Mouse (Mus musculus) lung, postnatal 36 days (tissue): ENCODE data around the gene Clec12a.
"Not testable (repeated sequence)": the region's sequence is repeated elsewhere in the genome, so short reads cannot be mapped to it uniquely, and the experiment has no call there.

Experiments
- DNase-seq: peaks from one replicate; pipeline ENCODE4 v3.0.0; 2022; ENCODE audit warnings: mixed read lengths

Clec12a gene

GRCm38 (mm10) chr6:129342391-129342790, at the start of gene Clec12a:
TSS of gene Clec12a (plus strand) at chr6:129342691.
- DNase-seq, result not testable (repeated sequence)

- DNase-seq, result no peak
Measured at GRCm38 (mm10) chr6:129304180-129304579, 38.3 kb upstream of the Clec12a start.

- no peak for DNase-seq
Measured at GRCm38 (mm10) chr6:129312499-129312898, 30.0 kb upstream of the Clec12a start.

- DNase-seq, result no peak
Measured at GRCm38 (mm10) chr6:129314655-129315168, 27.8 kb upstream of the Clec12a start.

- DNase-seq, result no peak
Measured at GRCm38 (mm10) chr6:129315698-129316097, 26.8 kb upstream of the Clec12a start.

GRCm38 (mm10) chr6:129316463-129316862, 26.0 kb upstream of the Clec12a start:
- no peak for DNase-seq

GRCm38 (mm10) chr6:129318395-129318794, 24.1 kb upstream of the Clec12a start:
- DNase-seq, result no peak

- DNase-seq, result no peak
Measured at GRCm38 (mm10) chr6:129319331-129319730, 23.2 kb upstream of the Clec12a start.

GRCm38 (mm10) chr6:129326016-129326415, 16.5 kb upstream of the Clec12a start:
- peak; percentile 21 for DNase-seq

- DNase-seq, result peak; percentile 25
Measured at GRCm38 (mm10) chr6:129326568-129327150, 15.8 kb upstream of the Clec12a start.

GRCm38 (mm10) chr6:129331610-129332009, 10.9 kb upstream of the Clec12a start, which contains the start of gene 4922502D21Rik:
TSS of gene 4922502D21Rik (minus strand) at chr6:129331796.
- DNase-seq, result no peak

GRCm38 (mm10) chr6:129333674-129334078, 8.8 kb upstream of the Clec12a start:
- peak; percentile 86 for DNase-seq

GRCm38 (mm10) chr6:129337751-129338150, 4.7 kb upstream of the Clec12a start:
- peak; percentile 23 for DNase-seq

- peak; percentile 31 for DNase-seq
Measured at GRCm38 (mm10) chr6:129344408-129344807, 1.9 kb downstream of the Clec12a start.

- DNase-seq, result peak; percentile 76
Measured at GRCm38 (mm10) chr6:129349524-129350352, 7.2 kb downstream of the Clec12a start.

- DNase-seq, result no peak
Measured at GRCm38 (mm10) chr6:129351091-129351490, 8.6 kb downstream of the Clec12a start.

GRCm38 (mm10) chr6:129355774-129356173, 13.3 kb downstream of the Clec12a start:
- no peak for DNase-seq

GRCm38 (mm10) chr6:129356430-129356829, 13.9 kb downstream of the Clec12a start:
- DNase-seq, result no peak

- no peak for DNase-seq
Measured at GRCm38 (mm10) chr6:129359515-129359914, 17.0 kb downstream of the Clec12a start.

- DNase-seq, result no peak
Measured at GRCm38 (mm10) chr6:129363942-129364341, 21.5 kb downstream of the Clec12a start.

- no peak for DNase-seq
Measured at GRCm38 (mm10) chr6:129365959-129366359, 23.5 kb downstream of the Clec12a start.

GRCm38 (mm10) chr6:129369374-129370132, 27.1 kb downstream of the Clec12a start:
- DNase-seq, result no peak

- DNase-seq, result no peak
Measured at GRCm38 (mm10) chr6:129374937-129375471, 32.5 kb downstream of the Clec12a start.
